Mouse (Mus musculus) thymus, adult 18-20 months (tissue): ENCODE results near the gene Gstm5.
"Not testable (repeated sequence)": the region's sequence is repeated elsewhere in the genome, so short reads cannot be mapped to it uniquely, and the experiment has no call there.

Experiments used
- DNase-seq, 2 experiments: peaks; one replicate each; pipeline ENCODE4 v3.0.0; 2022; ENCODE audit warnings: mixed read lengths in 2 of 2

Gene Gstm5

DNA sequence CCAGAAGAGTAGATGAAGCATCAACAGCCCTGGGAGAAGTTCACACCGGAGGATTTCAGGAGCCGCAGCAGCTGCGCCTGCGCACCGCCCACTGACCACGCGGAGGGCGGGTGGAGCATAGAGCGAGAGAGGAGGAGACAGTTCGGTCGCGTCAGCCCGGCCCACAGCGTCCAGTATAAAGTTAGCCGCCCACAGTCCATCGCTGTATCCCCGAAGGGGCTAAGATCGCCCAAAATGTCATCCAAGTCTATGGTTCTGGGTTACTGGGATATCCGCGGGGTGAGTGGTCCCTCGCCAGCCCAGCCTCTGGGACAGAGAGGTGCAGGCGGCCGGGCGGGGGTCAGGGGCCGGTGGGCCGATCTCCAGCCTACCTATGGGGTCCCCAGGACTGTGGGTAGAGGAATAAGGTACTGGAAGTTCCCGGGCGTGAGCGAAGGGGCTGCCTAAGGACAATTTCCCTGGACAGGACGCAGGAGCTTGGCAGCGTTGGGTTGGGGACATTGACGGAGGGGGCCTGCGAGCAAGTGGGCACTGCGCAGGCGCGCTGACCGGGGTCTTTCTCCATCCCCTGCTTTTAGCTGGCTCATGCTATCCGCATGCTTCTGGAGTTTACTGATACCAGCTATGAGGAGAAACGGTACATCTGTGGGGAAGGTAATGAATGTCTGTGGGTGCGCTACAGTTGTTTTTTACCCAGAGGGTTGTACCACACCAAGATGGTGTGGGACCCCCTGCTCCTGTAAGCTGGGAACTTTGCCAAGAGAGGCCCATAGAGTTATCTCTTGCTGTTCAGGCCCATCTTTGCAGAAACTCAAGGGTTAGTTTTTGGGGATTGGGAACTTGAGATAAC lies at the start of gene Gstm5:
Gstm5 (plus strand) TSS at position 102 of the 850 bp plus-strand sequence.
- DNase-seq = peak in 1 of 2 experiments; percentile 14

DNA sequence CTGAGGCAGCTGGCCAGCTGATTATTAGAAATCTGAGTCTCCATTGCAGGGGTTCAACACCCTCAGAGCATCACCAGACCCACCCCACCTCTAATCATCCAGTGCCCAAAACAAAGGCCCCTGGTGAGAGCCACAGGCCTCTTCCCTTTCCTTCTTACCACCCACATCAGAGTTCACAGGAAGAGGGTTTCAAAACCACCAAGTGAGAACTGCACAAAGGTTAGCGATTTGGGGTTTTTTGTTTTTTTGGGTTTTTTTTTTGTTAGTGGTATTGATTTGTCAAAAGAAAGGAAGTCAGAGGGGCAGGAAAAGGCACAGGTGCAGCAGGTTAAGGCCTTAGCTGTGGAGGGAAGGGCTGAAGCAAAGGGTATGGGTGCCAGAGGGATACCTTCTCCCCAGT lies 49.4 kb upstream of the Gstm5 start:
- no peak for DNase-seq

- no peak for DNase-seq
Measured at GRCm38 (mm10) chr3:107846835-107847234, 48.8 kb upstream of the Gstm5 start.

- DNase-seq = no peak
Measured at GRCm38 (mm10) chr3:107848126-107848525, 47.5 kb upstream of the Gstm5 start.

DNA sequence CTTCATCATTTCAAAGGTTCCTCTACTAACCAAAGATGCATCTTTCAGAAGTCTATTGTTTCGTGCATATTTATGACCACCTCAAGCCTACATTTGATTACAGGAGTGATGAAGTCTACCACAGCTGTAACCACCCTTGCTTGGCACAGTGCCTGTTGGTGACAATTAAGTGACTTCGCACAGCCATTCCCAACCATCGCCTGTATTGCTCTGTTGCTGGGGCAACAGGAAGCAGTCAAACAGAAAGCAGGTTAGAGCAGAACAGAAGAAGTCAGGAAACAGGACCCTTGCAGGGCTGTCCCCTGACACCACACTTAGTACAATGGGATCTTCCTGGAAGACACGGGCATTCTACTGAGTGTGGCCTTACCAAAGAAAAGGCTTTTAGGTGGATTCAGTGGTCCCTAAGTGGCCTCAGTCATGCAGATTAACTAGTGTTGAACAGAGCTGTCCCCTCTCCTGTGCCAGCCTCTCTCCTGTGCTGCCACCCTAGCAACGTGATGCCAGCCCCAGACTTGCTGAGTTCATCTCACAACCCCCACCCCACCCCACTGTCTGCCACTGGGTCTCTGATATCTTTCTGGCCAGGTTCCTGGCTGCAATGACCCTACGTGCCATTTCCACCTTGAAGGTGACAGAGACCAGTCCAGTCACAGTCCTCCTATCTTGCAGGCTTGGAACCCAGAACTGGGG lies 46.5 kb upstream of the Gstm5 start:
- no peak for DNase-seq

- no peak for DNase-seq
Measured at GRCm38 (mm10) chr3:107849693-107850031, 46.0 kb upstream of the Gstm5 start.

DNA sequence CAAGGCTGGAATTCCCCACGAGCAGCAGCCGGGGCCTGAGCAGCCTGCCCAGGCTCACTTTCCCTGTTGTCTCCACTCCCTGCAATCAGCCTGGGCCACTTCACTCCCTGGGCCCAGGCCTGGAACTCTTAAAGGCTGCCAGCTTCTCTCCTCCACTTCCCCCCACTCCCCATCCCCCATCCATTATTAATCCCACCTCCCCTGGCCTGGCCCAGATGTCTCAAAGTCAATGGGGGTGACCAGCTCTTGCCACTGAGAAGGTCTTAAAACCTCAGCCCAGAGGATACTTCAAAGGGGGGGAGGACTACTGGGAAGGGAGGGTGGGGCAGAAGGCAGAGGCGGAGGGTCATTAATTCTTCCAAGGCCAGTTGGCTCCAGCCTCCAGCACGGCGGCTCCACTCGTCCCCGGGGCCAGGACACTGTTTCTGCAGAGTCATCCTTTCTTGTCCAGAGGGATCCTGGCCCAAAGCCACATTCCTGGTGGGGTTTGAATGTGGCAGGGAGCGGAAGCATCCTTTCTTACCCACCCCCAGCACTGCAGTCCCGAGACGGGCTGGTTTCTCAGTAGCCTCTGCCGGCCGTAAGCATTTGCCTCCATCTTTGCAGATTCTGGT lies 45.1 kb upstream of the Gstm5 start:
- DNase-seq = no peak

GRCm38 (mm10) chr3:107852786-107853185 lies 42.8 kb upstream of the Gstm5 start:
- no peak for DNase-seq

DNA sequence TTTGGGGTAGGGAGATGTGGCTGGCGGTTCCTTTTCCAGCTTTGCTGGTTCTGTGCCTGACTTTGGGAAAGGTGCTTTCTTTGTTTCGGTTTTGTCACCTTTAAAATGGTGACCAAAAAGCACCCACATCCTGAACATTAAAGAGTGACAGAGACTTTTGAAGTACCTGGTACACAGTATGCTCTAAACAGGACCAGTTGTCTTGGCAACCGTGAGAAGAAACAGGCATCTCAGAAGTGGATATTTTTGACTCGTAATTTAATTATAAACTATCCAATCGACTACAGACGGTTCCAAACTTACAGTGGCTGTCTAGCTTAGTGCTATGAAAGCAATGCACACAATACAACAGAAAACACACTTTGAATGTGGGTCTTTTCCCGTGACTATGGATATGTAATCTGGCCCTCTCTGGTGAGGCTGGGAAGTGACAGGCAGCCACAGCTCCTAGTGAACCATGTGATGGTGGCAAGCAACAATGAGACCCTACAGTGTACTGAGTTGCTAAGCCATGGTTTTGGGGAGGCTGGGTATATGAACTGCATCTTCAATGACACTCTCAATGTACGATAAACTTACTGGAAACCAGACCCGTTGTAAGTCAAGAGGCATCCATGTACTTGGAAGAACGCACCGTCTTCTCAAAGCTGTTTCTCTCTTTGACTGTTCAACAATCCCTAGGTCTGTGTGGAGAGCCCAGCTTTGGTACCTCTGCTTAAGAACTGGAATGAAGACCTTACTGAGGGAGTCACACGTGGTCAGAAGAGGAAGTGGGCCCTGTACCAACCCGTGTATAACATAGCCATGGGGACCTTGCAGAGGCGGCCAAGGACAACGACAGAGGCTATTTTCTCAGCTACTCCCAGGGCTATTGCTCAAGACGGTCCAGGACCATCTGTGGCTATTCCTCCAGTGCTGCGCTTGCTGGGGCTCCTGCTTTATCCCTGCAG lies 42.1 kb upstream of the Gstm5 start:
- DNase-seq = no peak

DNA sequence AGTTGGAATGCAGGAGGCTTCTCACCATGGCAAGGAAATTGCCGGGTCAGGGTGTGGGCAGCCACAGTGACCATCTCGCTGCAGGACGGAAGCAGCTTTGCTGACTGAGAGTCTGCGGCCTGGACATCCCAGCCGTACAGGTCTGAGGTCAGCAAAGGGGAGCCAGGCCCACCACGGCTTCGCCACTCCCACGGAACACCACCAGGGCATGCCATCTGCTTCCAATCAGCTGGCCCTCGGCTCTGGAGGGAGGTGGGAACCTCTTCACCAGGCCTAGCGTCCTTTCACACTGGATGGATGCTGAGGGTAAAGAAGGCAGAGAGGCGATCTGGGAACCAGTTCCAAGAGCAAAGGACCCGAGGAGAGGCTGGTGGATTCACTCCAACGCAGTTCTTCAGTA lies 40.3 kb upstream of the Gstm5 start:
- DNase-seq = no peak

GRCm38 (mm10) chr3:107857646-107858045 lies 38.0 kb upstream of the Gstm5 start:
- DNase-seq = no peak

DNA sequence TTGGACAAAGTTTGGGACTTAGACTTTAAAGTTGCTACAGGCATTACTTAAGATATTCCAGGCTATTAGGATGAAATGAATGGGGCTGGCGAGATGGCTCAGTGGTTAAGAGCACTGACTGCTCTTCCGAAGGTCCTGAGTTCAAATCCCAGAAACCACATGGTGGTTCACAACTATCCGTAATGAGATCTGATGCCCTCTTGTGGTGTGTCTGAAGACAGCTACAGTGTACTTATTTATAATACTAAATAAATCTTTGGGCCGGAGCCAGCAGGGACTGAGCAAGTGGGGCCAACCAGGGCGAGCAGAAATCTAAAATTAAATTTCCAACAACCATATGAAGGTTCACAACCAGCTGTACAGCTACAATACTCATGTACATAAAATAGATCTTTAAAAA lies 34.1 kb upstream of the Gstm5 start:
- DNase-seq = not testable (repeated sequence)

DNA sequence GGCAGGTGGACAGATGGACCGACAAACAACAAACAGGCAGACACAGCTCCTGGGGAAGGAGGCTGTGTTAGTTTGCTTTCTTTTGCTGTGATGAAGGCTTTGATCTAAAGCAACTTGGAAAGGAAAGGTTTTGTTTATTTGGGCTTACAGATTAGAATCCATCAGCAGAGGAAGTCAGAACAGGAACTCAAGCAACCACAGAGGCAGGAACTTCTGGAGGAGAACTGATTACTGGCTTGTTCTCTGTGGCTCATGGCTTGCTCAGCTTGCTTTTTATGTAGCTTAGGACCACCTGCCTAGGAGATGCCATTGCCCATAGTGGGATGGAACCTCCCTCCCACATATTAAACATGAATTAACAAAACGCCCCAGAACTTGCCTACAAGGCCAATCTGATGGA lies 33.1 kb upstream of the Gstm5 start:
- no peak for DNase-seq

- DNase-seq = no peak
Measured at GRCm38 (mm10) chr3:107863471-107863870, 32.1 kb upstream of the Gstm5 start.

DNA sequence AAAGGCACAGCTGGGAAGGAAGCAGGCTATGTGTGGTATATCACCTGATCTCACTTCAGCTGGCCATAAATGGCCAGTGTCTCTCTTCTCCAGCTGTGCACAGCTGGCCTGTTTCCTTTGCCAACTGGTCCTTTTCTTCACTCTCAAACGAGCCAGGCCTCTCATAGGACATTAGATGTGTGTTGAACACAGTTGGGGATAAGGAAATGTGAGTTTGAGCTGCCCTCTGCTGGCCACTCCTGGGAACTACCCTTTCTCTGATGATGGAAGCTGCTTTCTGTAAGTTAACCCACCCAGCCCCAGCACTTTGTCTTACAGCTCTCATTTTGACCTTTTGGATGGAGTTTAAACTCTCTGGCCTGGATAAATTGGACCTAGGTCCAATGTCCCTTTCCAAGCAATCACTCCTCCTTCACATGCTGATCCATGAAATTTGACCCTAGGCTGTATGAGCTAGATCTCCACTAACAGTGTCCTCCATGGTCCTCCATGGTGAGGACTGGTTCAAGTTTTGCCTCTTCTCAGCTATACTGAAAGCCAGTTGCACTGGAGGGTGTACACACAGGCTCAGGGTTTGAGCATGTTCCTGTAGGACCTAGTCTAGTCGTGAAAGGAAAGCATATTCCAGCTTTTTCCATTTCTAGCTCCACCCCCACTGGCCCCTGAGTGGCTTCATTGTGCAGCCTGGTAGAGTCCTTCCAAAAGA lies 31.6 kb upstream of the Gstm5 start:
- peak; percentile 37 to 43 for DNase-seq

DNA sequence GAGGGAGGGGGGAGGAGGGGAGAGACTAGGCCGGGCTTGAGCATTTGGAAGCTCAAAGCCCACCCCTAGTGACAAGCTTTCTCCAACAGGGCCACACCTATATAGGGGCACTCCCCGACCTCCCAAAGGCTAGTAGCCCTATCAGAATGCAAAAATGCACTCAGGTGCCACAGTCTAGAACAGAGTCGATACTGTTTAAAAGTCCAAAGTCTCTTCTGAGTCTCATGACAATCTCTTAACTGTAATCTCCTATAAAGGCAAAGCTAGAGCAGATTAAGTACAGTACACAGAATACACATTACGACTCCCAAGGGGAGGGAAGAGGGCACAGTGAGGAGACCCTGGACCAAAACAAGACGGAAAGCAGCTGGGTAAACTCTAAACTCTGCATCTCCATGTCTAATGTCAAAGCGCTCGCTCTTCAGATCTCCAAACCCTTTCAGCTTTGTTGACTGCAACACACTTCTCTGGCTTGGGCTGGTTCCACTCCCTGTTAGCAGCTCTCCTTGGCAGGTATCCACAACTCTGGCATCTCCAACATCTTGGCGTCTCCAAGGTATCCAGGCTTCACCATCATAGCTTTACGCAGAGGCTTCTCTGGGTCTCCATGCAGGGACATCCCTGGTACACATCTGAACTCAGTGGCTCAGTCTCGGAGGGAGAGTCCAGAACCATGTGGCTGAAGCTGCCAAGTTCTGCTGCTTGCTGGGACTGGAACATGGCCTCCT lies 30.1 kb upstream of the Gstm5 start:
- DNase-seq = no peak

DNA sequence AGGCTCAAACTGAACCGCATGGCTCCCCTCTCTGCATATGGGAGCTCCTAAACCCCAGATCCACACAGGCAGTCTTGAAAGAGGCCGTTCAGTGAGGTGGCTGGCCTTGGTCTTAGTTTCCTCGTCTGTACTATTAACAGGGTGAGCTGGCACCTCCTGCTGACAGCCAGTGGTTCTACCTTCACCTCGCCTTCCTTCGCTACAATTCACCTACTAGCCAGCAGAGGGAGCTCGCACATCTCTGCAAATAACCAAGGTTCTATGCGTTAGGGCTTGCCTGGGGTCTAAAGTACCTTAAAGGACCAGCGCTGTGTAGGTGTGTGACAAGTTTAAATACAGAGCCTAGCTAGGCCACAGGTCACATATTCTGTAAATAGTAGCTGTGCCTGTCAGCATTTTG lies 28.5 kb upstream of the Gstm5 start:
- DNase-seq = peak; percentile 56 to 61

DNA sequence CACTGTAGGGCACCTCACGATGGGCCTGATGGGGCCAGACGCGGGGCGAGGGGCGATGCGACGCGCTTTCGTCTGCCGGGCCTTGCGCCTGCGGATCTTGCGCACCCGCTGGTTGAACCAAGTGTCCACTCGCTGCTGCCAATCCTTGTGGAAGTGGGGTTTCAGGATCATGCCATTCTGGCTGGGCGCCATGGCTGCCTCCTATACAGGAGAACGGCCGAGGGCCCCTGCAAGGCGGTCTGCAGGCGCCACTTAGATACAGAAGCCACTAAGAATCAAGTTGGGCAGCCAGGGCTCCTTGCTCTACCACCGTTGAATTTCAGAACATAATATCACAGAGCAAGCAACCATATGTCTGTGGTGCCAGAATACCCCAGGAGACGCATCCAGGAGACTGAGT lies 27.2 kb upstream of the Gstm5 start:
- no peak for DNase-seq

- DNase-seq = no peak
Measured at GRCm38 (mm10) chr3:107869097-107869496, 26.5 kb upstream of the Gstm5 start.

DNA sequence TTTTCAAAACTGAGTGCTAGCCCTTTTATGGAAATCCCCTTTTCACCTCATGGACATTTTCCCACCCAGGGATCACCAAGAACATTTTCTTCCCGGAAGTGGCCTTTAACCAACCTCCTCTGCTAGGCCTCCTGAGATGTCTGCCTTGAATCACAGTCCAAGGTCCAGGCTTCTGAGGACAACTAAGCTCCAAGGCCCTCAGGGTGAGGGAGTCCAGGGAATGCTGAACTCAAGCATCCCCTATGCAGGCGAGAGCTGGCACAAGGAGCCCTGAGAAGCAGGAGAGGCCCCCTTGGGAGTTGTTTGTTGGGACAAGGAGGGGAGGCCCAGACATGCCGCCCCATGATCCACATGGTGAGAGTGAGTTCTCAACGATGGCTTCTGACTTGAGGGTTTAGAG lies 25.7 kb upstream of the Gstm5 start:
- DNase-seq = no peak
